Mouse (Mus musculus) left cerebral cortex, postnatal 25 days (tissue): ENCODE measurements at regions not wholly inside any gene's neighbourhood (a gene's known extent, or its start where the extent isn't known, plus 50 kb on each side); places are given as distances from the start of the nearest gene placed in this dataset.
A peak's percentile ranks its signal among the peaks of the same experiment; 100 is the strongest.

Experiments used
- DNase-seq, 2 experiments: peaks; one replicate each; pipeline ENCODE4 v3.0.0; 2022; ENCODE audit warnings: low spot score in 2 of 2, mixed read lengths in 1 of 2
- intact Hi-C: fragments of 180-260 bp; cut with DNase I; formaldehyde crosslinking; loops from one replicate; pipeline ENCODE4 v1.15.1; 2025

GRCm38 (mm10) chr16:42717075-42717827, 158.4 kb upstream of the Zbtb20 start:
- intact Hi-C loops: no loop called here
- no peak for DNase-seq

GRCm38 (mm10) chr16:42702676-42703075, 173.0 kb upstream of the Zbtb20 start:
- intact Hi-C loops: loop anchor here (1.0 kb wide), 1 partner anchor 43 kb away; no protein-coding TSS in a partner anchor

DNA sequence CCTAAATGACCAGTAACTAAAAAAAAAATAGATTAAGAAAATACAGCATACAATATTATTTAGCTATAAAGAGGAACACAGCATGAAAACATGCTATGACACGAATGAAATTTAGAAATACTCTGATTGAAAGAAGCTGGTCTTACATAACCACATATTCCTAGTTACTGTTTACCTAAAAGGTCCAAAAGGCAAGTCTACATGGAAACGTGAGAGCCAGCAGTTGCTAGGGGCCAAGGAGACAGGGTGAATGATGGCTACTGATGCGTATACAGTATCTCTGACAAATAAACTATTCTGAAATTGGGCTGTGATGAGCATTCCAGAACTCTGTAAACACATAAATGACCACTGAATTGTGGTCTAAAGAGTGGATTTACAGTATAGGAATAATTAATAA, 194.5 kb upstream of the Zbtb20 start:
- intact Hi-C loops: no loop called here
- DNase-seq: no peak

More at GRCm38 (mm10) chr16:42702676-42703075, 173.0 kb upstream of the Zbtb20 start:
- DNase-seq: no peak

- peak in 1 of 2 experiments; percentile 5 for DNase-seq
- intact Hi-C loops: no loop called here
Measured at GRCm38 (mm10) chr16:42677211-42677610, 198.5 kb upstream of the Zbtb20 start.

DNA sequence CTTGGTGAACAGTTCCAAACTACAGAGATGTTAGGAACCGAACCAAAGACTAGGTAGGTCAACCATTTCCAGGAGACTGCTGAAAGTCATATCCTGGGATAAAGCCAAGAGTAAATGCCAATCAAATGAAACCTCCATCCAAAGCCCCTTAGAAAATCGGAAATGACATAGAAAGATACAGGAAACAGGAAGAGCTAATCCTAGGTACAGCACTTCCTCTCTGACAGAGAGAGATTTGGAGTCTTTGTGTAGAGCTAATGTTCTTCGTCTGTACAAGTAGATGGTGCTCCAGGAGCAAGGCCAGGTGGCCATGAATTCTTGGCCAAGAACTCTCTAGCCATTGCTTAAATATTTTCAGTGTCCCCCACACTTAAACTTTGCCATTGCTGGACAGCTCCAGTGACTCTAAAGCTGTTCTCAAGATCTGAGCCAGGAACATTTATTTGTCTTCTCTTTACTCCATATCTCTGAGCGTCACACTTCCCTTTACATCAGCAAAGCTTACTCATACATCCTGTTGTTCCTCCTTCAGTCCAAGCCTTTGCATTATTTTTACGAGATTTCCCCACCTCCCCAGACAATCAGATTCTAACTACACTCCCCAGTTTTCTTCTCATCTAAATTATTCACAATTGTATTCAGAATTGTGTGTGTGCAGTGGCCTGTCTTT, 199.1 kb upstream of the Zbtb20 start:
- intact Hi-C loops: no loop called here
- no peak for DNase-seq

- intact Hi-C loops: no loop called here
- peak; percentile 6 to 58 for DNase-seq
Measured at GRCm38 (mm10) chr16:42675031-42675430, 200.7 kb upstream of the Zbtb20 start.

GRCm38 (mm10) chr16:42666601-42667000, 209.1 kb upstream of the Zbtb20 start:
- intact Hi-C loops: no loop called here
- no peak for DNase-seq

GRCm38 (mm10) chr16:42651904-42652732, 223.6 kb upstream of the Zbtb20 start:
- DNase-seq: peak; percentile 14 to 29
- intact Hi-C loops: no loop called here

- no peak for DNase-seq
- intact Hi-C loops: no loop called here
Measured at GRCm38 (mm10) chr16:42649767-42650166, 225.9 kb upstream of the Zbtb20 start.

- no peak for DNase-seq
- intact Hi-C loops: no loop called here
Measured at GRCm38 (mm10) chr16:42648531-42649142, 227.0 kb upstream of the Zbtb20 start.

GRCm38 (mm10) chr16:42647762-42648161, 227.9 kb upstream of the Zbtb20 start:
- intact Hi-C loops: no loop called here
- no peak for DNase-seq

DNA sequence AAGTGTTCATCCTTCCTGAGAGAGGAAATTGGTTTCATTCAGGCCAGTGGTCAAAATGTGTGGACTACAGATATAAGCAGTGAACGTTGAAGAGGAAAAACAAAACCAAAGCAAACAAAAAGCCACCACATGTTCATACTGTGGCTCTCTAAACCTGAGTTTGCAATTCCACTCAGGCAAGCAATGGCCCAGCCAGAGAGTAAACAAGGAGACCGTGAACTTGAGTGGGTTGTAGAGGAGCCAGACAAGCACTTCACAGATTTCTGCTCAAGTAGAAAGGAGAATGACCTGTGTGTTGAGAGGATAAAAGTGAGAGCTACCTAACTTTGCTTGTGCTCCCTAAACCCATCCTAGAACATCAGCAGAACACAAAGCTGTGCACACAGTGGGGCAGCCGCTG, 239.9 kb upstream of the Zbtb20 start:
- intact Hi-C loops: no loop called here
- no peak for DNase-seq

GRCm38 (mm10) chr16:42627675-42628074, 248.0 kb upstream of the Zbtb20 start:
- no peak for DNase-seq
- intact Hi-C loops: no loop called here

DNA sequence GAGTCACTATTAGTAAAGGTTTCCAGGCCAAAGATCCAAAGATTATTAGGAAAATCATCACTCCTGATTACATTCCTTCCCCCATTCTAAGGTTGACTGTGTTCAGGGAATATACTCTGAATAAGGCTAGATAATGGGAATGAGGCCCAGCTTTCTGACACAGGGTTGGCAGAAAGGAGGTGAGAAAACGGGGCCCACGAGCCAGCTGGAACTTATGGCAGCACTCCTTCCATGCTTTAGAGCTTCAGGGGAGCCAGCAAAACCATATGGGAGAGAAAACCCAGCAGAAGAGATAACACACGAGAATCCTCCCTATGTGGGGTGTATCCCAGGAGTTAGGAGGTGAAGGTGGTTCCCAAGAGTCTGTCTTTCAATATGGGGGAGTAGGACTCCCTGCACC, 259.8 kb upstream of the Zbtb20 start:
- intact Hi-C loops: loop anchor here (10.0 kb wide), 2 partner anchors 171 to 341 kb away; no protein-coding TSS in a partner anchor
- peak; percentile 59 to 95 for DNase-seq

DNA sequence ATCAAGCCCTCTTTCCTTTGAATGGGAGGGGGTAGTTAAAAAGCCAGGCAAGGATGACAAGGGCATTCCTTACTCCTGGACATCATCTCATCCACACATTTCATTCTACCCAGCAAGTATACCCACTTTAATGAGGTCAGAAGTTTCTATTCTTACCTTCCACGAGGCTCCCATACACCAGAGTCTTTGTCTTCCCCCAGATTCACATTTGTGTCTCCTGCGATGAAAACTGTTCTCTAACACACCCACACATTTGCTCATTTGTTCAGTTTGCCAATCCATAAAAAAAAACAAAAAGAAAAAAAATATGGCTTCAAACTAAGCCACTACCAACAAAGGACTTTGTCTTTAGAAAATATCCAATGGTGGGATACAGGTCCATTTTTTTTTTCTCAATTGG, 263.7 kb upstream of the Zbtb20 start:
- peak in 1 of 2 experiments; percentile 55 for DNase-seq
- intact Hi-C loops: loop anchor here (5.0 to 10.0 kb wide), 4 partner anchors 167 to 337 kb away; no protein-coding TSS in a partner anchor

GRCm38 (mm10) chr16:42608336-42608735, 267.3 kb upstream of the Zbtb20 start:
- intact Hi-C loops: loop anchor here (1.0 kb wide), 1 partner anchor 140 kb away; no protein-coding TSS in a partner anchor
- peak; percentile 31 to 88 for DNase-seq

- intact Hi-C loops: no loop called here
Measured at GRCm38 (mm10) chr16:42592321-42592720, 251.9 kb upstream of the Gap43 start.

DNA sequence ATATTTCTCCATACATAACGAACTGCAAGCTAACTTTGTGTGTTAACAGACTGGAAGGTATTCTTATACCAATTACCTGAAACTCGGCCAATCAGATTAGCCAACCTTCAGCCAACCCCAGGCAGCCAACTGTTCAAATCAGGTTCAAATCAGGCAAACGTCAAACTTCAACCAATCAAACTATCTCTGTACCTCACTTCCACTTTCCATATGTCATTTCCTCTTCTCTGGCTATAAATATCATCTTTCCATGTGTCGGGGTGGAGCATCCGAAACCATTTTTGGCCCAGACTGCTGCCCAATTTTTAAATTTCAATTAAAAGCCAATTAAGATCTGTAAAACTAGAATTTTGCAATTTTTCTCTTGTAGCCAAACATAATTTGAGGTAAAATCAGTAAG, 251.1 kb upstream of the Gap43 start:
- intact Hi-C loops: no loop called here
- no peak for DNase-seq

More at GRCm38 (mm10) chr16:42592321-42592720, 251.9 kb upstream of the Gap43 start:
- no peak for DNase-seq

- no peak for DNase-seq
Measured at GRCm38 (mm10) chr16:42586196-42586595, 245.7 kb upstream of the Gap43 start.

More at GRCm38 (mm10) chr16:42586196-42586595, 245.7 kb upstream of the Gap43 start:
- intact Hi-C loops: no loop called here
